Mouse (Mus musculus) testis, postnatal 10 days (tissue): ENCODE measurements at regions not wholly inside any gene's neighbourhood (a gene's known extent, or its start where the extent isn't known, plus 50 kb on each side); places are given as distances from the start of the nearest gene placed in this dataset.

ENCODE experiments used
- DNase-seq: peaks from one replicate; pipeline ENCODE4 v3.0.0; 2021; ENCODE audit warnings: low spot score

DNA sequence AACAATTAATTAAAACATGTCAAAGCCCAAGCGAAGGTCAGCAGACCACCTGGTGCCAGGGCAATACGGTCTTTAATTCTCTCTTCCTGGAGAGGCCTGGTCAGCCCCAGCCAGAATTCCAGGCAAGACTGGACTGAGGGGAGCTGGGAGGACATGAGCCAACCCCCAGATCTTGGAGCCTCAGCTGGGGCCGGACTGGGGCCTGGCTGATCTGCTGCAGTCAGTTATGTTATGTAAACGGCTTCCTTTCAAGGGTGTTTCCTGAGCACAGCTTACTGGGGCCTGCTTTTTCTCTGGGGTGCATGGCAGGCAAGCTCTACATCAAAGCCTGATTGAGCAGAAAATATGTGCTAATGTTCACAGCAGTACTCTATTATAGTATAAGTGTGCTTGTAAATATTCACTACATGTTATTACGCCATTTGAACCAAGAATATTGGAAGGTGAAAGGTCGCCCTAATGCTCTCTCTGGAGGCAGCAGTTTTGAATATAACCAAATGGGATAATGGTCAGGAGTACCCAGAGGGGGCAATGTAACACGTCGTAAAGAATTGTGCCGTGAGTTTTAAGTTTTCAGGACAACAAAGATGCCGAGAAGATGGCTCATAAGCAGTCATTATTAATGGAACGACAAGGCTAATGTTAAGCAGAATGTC, 96.5 kb upstream of the Mgmt start:
- DNase-seq: no peak

DNA sequence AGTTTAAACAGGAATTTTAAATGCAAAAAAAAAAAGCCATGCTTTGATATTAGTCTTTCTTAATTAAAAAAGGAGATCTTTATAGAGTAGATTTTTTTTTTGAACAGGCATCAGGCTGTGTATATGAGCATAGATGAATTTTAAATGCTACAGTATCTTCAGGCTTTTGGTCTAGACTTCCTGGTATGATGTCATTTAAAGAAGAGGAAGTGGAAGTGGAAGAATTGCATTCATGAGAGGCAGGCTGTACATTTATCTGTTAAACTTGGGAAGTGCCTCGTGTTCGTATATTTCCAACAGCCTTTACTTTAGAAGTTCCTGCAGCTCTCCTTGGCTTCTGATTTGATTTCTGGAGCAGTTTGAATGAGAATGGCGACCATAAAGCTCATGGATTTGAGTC, 95.8 kb upstream of the Mgmt start:
- DNase-seq: no peak

DNA sequence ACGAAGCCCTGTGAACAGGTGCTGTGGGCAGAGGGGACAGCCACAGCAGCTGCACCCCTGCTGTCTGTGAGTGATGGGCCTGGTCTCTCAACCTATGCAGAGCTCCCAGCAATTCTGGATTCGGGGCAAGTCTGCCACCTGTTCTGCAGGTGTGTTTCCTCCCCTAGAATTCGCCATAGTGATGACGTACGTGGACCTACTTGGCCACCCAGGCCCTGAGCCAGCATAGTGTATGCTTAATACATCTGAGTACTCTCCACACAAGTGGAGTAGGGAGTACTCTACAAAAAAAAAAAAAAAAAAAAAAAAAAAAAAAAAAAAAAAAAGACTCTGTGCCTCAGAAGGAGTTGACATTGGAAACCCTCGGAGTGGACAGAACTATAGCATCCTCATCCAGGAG, 87.3 kb upstream of the Mgmt start:
- no peak for DNase-seq

DNA sequence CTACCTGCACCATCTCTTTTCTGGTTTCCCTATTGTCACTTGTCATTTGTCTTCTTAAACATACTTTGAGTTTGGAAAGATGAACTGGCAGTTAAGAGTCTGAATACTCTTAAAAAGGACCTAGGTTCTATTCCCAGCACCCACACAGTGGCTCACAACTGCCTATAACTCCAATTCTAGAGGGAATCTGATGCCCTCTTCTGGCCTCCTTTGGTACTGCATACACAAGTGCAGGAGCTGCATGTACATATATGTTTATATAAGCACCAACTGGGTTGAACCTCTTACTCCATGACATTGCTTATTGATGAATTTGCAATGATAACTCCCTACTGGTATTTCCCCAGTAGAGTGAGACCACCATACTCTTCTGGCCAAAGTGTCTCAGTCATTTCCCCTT, 86.4 kb upstream of the Mgmt start:
- no peak for DNase-seq

DNA sequence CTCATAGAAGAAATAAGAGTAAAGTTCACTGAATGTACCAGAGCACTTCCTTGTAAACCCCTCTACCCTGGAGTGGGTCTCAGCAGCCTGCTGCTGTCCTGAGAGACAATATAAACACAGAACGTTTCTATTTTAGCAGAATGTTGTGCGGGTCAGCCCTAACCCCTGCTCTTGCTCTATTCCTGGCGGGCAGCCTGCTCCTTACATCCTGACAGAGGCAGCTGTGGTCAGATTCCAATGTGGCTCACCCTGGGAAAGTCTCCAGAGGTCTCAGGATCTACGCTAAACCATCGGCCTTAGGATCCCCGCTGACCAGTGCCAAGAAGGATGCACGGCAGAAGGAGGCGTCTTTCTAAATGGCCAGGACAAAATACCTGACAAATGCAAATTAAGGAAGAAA, 84.8 kb upstream of the Mgmt start:
- DNase-seq: no peak

DNA sequence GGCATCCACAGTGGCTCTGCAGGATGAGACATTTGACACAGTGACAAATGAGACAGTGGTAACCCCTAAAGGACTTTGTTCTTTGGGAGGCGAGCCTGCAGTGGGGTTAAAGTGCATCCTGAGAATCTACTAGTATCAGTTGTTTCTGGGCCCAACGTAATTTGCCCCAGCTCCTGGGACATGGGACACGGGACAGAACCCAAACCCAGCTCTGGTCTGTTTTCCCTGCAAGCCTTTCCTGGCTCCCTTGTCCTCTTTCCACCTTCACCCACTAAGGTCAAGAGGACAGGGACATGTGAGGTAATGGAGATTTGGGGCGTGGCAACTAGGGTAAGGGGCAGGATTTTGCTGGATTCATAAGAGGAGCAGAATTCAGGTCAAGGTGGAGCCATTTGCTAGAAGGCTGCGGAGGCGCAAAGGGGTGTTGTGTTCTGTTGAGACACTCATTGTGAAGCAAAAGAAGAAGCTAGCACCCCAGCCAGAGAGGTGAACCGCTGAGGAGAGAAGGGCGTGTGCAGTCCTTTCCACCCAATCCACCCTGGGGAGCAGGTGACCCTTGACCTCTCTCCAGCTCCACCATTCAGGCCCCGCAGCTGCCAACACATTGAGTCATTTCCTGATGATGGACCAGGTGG, 80.6 kb upstream of the Mgmt start:
- DNase-seq: no peak

DNA sequence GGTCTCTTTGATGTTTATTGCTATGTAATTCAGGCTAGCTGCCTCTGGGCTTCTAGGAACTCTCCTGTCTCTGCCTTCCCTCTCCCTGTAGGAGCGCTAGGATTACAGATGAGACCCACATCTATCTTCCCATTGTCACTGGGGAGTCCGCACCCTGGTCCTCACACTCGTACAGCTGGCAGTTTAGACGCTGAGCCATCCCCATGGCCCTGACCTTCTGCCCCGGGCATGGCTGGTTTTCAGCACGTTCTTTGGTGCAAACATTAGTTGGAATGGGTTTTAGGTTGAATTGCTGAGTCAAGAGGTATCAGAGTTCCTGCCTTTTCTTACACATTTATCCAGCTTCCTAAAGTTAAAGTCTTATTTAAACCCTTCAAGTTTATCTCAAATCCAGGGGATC, 79.7 kb upstream of the Mgmt start:
- DNase-seq: no peak

DNA sequence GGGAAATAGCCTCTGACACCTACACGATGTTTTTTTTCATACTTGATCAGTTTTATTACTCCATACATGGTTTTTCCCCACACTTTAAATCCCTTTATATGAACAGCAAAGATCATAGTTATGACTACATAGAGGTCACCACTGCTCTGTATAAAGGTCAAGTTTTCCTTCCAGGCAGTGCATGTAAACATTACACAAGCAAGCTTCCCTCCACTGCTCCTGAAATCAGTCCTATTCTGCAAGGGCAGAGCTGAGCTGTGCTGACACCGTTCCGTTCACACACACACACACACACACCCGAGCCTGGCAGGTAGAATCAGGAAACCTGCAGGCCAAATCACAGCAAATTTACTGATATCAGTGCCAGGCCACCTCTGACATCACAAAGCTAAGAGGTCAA, 74.1 kb upstream of the Mgmt start:
- DNase-seq: no peak

DNA sequence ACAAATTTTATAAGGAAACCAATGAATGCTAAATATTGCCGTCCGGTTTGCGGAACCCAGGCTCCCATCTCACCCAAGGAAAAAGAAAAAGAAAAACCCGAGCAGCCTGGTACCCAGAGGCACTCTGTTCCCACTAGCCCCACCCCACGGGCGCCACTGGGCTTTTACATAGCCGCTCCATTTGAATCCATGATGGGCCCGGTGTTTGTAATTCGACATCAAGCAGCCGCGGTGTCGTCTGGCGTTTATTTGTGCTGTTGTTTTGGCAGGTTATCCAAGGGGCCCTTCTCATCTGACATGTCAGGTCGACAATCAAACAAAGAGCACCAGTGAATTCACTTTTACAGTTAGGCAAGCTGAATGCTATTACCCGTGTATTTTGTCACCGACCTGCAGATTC, 68.8 kb upstream of the Mgmt start:
- no peak for DNase-seq

DNA sequence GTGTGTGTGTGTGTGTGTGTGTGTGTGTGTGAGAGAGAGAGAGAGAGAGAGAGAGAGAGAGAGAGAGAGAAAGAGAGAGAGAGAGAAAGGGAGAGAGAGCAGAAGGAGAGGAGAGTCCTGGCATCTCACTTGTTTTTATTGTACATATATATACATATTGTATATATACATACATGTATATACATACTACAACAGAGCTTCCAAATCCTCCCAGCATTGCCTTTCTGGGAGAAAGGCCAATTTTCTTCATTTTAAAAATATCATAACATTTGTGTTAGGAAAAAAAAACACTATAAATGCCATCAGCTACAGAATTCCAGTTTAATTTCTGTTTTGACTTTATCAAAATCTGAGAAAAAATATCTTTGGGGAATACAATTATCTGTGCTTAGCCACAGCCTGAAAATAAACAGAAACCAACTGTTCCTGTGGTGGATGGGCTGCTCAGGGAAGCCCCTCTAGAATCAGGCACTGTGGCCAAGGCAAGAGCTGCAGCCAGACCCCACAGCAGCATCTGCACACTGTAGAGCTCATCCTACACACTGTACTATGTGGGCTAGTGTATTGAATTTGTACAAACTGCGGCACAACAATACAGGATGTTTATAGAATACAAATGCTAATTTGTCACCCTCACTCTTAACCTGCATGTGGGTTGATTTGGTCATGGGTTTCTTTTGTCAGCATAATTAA, 64.6 kb upstream of the Mgmt start:
- no peak for DNase-seq

DNA sequence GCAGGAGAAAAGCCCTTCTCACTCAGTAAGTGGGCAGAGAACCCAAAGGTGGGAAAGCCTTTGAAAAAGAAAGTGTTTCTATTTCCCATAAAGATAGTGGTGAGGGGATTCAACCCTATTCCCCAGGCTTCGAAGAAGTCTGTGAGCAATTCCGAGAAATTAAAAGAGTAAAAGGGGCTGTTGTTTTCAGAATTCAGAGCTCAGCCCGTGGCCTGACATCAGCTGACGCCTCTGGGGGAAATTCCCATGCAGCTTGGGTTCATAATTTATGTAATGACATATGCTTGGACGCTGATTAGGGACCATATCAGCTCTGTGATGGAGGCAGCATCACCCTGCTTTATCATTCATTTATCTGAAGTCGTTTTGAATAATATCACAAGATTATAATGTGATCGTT, 62.0 kb upstream of the Mgmt start:
- DNase-seq: no peak

DNA sequence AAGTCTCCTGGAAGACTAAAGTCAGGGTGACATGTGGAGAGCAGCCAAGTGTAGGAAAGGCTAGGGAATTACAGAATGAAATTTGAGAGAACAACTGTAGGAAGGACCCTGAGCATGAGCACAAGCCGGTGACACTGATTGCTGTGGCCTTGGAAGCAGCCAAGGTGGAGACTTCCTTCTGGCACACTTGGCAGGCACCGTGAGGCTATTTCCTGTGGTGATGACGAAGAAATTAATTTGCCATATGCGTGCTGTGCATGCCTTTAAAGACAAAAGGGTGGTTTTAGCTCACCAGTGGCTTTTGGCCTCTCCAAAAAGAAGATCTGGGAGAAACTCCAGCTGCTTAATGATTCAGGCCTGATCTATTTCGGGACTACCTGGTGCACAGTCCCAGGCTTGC, 55.4 kb upstream of the Mgmt start:
- no peak for DNase-seq

DNA sequence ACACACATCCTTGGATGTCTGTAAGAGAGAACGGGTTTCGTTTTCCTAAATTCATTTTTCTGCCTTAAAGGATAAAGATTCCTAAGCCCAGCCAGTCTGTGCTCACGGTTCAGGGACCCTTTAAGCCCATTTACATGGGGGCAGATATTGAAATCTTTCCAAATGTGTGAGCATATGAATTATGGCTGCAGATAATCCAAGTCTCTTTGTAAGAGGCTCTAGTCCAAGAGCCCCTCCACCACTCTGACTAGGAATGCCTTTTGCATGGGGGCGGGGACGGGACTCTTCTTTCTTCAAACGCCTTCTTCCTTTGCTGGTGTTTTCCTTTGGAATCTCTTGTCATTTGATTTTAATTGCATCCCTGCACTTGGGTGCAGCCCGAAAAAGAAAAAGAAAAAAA, 54.2 kb upstream of the Mgmt start:
- DNase-seq: no peak

DNA sequence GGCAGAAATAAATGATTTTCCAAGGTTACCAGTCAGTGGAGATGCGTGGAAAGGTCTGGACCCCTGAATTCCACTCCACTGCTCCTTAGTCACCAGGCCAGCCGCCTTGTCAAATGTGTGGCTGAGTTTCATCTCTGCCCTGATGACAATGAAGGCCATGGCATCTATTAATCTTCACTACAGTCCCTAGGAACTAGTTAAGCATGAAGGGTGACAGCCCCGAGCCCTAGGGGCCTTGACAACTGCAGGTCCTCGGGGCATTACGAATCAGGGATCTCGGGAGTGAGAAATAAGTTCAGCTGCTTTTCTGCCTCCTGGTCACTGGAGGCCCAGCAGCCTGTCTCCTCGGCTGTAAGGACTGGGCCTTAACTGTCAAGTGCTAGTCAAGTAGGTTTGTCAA, 51.7 kb upstream of the Mgmt start:
- DNase-seq: no peak

DNA sequence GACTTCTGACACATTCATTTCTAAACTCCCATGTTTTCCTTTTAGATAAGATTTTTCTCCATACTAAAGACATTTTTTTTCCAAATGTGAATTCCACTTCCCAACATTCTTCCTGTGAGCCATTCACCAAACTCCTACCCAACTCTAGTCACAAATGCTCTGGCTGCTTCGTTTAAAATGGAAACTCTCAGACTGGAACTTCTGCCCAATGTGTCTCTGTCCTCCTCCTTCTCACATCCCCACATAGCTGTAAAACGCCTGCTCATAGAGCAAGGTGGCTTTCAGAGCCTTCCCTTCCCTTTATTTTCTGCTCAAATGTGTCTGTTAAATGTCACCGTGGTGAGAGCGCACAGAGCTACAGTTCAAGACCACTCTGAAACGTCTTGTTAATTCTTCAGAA, 50.1 kb upstream of the Mgmt start:
- DNase-seq: no peak
